Mouse (Mus musculus): ENCODE results near the gene Ptprcap. TPM values are rescaled to one million over a fixed set of nuclear protein-coding genes. Genes with fewer than 3 reads are reported as not detected.
"Not testable (repeated sequence)": the region's sequence is repeated elsewhere in the genome, so short reads cannot be mapped to it uniquely, and the experiment has no call there.

Gene Ptprcap
- total RNA-seq, 1 experiment from 2014 or later = 140 TPM

DNA sequence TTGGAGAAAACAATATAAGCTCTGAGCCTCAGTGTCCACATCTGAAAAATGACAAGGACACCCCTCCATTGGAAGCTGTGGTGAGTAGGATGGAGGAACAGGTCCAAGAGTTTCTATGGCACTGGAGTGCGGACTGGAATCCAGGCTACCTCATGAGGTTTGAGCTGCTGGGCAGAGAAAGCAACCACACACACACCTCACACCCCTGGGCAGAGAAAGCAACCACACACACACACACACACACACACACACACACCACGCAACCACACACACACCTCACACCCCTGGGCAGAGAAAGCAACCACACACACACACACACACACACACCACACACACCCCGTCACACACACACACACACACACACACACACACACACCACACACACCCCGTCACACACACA, 28.1 kb upstream of the Ptprcap start:
- not testable (repeated sequence) for ATAC-seq (replicated peaks; ENCODE audit: low read depth, poor library complexity, severe bottlenecking)

DNA sequence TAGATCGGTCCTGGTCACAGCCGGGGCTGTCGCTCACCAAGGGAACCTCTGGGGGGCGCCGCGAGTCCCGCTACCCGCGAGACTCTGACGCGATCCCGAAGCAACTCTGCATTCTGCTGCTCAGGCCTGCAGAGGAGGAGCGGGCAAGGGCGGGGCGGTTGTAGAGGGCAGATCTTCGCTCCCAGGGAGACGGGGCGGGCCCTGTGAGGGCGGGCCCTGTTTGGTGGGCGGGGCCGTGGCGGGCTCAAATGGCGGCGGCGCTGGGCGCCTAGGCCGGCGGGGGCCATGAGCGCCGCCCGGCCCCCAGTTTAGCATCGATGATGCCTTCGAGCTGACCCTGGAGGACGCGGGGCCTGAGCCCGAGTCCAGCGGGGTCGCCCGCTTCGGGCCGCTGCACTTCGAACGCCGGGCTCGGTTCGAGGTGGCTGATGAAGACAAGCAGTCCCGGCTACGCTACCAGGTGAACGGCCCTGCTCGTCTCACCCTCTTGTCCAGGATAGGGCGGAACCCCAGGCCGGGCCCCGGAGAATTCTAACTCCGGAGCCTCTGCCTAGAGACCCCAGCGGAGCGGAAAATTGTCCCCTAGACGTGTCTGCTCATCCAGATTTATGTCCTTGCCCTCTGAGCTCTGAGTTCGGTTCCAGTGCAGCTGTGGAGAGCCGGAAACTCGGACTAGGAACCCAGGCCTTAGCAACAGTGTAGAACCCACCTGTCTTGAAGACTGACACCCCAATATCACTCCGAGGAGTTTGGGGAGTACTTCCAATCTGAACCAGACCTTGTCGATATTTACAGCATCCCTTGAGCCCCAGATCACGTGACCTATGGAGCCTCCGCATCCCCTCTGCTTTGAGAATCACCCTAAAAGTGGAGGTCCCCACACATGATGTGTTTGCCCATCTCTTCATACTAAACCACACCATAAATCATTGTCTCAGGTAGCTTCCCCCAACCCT, 27.4 kb upstream of the Ptprcap start, which contains the start of gene Aip:
Aip (minus strand) TSS at position 118 of the 956 bp plus-strand sequence.
- ATAC-seq (replicated peaks; ENCODE audit: low read depth, poor library complexity, severe bottlenecking) = peak; percentile 80

DNA sequence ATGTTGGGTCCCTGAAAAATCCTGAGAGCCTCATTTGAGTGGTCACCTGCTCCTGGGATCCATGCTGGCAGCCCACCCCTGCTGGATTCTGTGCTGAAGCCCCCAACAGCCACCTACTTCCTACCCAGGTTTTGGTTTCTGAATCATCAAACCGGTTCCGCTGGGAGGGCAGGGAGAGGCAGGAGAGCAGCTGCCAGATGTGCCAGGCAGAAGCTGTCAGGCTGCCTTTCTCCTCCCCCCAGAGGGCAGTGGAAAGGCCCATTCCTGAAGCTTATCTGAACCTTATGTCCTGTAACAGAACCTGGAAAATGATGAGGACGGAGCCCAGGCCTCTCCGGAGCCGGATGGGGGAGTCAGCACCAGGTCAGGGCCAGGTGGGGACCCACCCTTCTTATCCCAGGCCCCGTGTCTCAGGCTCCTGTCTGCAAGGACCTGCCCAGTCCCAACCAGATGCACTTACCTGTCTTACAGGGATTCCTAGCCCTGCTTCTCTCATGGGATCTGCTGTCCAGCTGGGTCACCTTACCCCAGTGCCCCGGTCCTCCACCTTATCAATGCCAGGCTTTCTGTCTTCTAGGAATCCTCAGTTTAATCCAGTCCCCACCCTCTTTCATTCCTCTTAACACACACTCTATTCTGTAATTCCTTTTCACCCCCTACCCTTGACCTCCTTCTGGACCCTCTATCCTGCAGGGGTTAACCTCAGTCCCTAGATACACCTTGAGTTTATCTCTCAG, 26.5 kb upstream of the Ptprcap start:
- no peak for ATAC-seq (replicated peaks; ENCODE audit: low read depth, poor library complexity, severe bottlenecking)

DNA sequence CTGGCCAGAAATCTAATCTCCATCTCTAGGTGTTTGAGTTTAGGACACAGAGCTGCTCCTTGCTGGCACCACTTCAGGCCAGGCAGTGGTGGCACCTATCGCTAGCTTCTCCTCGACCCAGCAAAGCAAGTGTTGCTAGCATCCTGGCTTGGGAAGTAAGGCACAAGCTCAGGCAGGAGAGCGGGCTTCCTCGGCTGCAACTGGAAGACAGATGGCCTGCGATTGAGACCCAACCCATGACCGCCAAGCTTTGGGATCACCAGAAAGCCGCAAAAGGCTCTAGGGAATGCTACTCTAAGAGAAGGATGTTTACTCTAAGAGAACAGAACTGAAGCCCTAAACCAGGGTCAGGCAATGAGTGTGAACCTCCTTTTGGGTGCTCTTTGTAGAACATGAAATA, 23.9 kb upstream of the Ptprcap start:
- no peak for ATAC-seq (replicated peaks; ENCODE audit: low read depth, poor library complexity, severe bottlenecking)

DNA sequence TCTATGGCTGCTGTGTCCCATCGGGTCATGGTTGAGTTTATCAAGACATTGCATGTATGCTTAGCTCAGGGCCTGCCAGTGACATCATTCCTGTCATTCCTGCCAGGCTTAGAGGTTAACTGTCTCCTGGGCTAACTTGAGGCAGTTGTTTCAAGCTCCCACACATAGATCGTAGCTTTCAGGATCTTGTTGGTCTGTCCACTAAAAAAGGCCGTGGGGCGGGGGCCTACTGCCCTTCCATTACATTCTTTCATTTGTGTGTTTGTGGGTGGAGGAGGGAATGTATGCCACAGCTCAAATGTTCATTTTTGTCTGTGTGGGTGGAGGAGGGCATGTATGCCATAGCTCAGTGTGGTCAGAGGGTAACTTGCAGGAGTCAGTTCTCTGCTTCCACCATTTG, 23.3 kb upstream of the Ptprcap start:
- ATAC-seq (replicated peaks; ENCODE audit: low read depth, poor library complexity, severe bottlenecking) = no peak

DNA sequence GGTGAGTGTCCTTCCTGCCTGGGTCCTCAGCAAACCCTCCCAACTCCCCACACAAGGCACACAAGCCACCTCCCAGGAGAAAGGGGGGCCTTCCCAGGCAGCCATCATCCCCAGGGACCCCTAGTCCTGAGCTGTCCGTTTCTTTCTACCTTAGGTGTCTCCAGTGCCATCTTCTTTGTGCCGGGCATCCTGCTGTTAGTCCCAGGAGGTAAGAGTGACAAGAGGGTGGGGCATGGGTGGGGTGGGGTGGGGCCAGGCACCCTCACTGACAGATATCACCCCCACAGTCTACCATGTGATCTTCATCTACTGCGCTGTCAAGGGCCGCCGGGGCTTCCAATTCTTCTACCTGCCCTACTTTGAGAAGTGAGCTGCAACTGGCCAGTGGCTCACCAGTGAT, 22.3 kb upstream of the Ptprcap start:
- no peak for ATAC-seq (replicated peaks; ENCODE audit: low read depth, poor library complexity, severe bottlenecking)

DNA sequence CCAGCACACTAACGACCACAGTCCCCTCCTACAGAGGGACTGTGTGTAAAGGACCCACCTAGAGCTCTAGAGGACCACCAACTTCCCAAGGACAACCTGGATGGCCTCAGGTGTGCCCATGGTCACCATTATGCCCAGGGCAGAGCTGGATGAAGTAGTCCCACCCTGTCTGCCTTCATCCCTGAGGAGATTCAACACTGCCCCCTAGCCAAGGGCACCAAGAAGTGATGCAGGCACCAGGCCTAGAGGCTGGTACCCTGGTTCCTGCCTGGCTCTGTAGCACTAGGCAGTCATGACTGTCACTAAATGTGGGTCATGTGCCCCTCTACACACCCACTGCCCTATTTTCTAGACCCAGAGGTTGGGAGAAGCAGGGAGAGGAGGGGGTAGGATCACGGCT, 21.6 kb upstream of the Ptprcap start:
- no peak for ATAC-seq (replicated peaks; ENCODE audit: low read depth, poor library complexity, severe bottlenecking)

DNA sequence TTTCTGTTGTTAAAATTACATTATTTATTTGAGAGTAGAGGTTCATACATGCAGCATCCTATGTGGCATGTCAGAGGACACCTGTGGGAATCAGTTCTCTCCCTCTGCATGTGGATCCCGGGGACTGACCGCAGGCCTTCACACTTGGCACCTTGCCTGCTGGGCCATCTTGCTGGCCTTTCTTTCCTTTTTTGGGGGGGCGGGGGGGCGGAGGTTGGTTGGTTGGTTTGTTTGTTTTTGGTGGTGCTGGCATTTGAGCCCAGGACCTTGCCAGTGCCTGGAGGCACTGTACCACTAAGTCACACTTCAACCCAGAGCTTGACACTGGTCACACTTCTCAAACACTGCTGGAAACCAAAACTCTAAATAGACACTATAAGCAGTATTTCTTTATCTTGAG, 19.1 kb upstream of the Ptprcap start:
- ATAC-seq (replicated peaks; ENCODE audit: low read depth, poor library complexity, severe bottlenecking) = no peak

DNA sequence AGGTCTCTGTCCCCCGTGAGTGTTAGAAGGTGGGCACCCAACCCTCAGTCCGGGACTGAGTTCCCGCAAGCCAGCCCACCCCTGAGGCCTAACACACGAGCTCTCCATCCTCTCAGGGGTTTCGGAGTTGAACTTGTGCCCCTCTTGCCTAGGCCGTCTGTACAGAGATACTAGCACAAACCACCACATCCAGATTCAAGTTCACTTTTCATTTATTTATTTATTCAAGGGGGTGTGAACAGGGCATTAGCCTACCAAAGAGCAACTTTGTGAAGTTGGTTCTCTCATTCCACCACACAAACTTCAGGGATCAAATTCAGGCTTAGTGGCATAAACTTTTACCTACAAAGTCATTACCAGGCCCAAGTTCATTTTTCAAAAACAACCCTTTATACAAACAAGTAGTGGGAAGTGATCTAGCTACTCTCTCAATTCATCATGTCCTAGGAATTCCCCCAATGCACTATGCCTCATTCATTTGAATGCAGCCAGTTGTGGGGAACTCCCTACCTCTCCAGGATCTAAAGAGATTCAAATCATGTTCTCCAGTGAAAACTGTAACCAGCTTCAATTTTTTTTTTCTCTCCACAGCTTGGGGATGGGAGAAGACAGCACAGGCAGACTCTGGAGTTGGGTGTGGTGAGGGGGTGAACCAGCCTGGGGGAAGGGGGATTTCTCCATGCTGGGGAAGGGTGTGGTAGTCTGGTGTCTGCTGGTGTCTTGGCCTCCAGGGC, 18.0 kb upstream of the Ptprcap start:
- ATAC-seq (replicated peaks; ENCODE audit: low read depth, poor library complexity, severe bottlenecking) = not testable (repeated sequence)

DNA sequence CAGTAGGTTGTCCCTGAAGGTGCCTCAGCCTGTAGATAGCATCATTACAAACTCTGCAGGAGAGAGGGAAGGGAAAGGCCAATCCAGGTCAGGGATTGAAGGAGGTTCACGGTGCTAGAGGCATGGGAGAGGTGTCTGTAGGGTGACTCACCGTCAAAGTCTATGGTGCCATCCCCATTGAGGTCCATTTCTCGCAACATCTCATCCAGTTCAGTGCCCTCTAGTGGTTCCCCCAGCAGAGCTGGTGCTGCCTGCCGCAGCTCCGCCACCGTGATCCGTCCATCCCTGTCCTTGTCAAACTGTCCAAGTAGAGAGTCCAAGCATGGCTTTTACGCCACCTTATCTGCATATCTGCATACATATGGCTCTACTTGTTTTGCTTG, 17.4 kb upstream of the Ptprcap start:
- peak; percentile 76; the same call in 1 of the 2 replicates for ATAC-seq (replicated peaks; ENCODE audit: low read depth, poor library complexity, severe bottlenecking)

DNA sequence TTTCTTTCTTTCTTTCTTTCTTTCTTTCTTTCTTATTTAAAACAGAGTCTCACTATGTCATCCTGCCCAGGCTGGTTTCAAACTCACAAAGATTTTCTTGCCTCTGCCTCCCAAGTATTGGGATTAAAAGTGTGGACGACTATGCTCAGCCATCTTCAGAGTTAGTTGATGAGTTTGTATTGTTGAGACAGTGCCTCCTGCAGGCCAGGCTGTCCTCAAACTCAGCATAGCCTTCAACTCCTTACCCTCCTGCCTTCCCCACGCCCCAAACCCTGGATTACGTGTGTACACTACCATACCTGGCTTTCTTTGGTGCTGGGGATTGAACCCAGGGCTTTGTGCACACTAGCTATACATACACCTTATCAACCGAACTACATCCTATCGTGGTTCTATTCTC, 16.9 kb upstream of the Ptprcap start:
- ATAC-seq (replicated peaks; ENCODE audit: low read depth, poor library complexity, severe bottlenecking) = no peak

DNA sequence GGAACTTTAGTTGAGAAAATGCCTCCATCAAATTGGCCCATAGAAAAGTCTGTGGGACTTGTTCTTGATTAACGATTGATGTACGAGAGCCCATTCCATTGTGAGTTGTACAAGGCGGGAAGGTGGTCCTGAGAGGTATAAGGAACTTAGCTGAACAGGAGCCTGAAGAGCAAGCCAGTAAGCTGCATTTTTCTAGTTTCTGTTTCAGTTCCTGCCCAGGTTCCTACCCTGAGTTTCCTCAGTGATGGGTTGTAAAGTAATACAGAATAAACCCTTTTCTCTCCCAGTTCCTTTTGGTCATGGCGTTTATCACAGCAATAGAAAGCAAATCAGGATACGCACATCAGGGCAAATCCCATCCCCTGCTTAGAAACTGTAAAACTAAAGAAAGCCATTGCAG, 15.5 kb upstream of the Ptprcap start:
- ATAC-seq (replicated peaks; ENCODE audit: low read depth, poor library complexity, severe bottlenecking) = no peak

DNA sequence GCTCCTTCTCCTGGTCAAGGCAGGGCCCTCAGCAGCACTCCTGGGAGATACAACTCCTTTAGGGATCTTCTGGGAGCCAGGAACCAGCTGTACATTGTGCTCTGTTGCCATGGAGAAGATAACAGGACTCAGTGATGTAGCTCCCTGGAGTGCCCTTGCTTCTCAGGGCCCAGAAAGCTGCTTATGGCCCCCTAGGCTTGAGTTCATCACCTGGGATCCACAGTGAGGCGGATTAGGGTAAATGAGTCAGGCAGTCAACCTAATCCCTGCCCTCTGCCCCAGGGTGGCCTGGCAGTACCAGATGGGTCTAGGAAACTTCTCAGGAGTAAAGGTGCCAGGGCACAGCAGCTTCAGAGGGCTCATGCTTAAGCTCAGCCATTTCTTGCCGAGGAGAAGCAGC, 14.0 kb upstream of the Ptprcap start, which contains the start of gene Gpr152:
Gpr152 (plus strand) TSS at position 342 of the 400 bp plus-strand sequence.
- ATAC-seq (replicated peaks; ENCODE audit: low read depth, poor library complexity, severe bottlenecking) = no peak

DNA sequence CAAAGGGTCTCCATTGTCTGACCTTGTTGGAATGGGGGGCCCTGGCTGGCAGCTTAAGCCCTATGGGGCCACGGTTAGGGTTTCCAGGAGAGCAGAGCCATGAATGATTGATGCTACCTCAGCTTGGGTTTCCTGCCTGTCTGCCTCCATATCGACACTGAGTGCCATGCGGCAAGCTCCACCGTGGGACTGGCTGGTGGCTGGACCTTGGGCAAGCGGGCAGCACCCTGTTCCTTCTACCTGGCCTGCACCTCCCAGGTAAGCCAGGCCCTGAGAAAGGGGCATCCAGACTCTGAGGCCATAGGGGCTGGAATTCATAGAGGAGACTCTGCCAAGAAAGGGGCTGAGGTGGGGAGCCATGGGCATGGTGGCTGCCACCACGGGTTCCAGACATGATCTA, 13.3 kb upstream of the Ptprcap start:
- ATAC-seq (replicated peaks; ENCODE audit: low read depth, poor library complexity, severe bottlenecking) = no peak

DNA sequence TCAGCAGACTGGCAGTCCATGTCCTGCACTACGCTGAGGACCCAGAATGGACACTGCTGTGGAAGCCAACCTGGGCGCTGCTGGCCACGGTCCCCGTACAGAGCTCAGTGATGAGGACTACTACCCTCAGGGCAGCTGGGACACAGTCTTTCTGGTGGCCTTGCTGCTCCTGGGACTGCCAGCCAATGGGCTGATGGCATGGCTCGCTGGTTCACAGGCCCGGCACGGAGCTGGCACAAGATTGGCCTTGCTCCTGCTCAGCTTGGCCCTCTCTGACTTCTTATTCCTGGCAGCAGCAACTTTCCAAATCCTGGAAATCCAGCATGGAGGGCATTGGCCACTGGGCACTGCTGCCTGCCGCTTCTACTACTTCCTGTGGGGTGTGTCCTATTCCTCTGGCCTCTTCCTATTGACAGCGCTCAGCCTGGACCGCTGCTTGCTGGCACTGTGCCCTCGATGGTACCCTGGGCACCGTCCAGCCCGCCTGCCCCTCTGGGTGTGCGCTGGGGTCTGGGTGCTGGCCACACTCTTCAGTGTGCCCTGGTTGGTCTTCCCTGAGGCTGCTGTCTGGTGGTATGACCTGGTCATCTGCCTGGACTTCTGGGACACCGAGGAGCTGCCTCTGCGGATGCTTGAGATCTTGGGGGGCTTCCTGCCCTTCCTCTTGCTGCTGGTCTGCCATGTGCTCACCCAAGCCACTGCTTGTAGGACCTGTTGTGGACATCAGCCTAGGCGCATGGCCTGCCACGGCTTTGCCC, 10.8 kb upstream of the Ptprcap start:
- ATAC-seq (replicated peaks; ENCODE audit: low read depth, poor library complexity, severe bottlenecking) = no peak

DNA sequence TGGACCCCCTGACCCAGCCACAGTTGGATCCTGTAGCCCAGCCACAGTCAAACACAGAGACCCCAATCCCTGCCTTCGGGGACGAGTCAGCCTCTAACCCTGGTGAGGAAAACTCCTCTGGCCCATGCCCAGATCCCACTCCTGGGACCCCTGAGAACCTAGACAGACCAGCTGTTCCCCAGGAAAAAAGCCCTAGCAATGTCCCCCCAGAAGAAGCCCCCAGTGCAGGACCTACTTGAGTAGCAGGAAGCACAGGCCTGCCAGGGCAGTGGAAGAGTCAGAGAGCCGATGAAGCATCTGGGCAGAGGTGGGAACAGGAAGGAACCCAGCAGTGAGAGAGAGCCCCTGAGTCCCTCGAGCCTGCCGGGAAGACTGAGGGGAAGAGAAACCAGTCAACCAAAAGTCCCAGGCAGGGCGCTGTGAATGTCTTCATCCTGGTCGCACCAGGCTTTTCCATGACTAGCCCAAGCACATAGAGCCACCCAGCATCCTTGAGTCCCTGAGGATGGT, 9.6 kb upstream of the Ptprcap start, which contains the start of gene Cabp4:
Cabp4 (minus strand) TSS at position 275 of the 510 bp plus-strand sequence.
- no peak for ATAC-seq (replicated peaks; ENCODE audit: low read depth, poor library complexity, severe bottlenecking)

DNA sequence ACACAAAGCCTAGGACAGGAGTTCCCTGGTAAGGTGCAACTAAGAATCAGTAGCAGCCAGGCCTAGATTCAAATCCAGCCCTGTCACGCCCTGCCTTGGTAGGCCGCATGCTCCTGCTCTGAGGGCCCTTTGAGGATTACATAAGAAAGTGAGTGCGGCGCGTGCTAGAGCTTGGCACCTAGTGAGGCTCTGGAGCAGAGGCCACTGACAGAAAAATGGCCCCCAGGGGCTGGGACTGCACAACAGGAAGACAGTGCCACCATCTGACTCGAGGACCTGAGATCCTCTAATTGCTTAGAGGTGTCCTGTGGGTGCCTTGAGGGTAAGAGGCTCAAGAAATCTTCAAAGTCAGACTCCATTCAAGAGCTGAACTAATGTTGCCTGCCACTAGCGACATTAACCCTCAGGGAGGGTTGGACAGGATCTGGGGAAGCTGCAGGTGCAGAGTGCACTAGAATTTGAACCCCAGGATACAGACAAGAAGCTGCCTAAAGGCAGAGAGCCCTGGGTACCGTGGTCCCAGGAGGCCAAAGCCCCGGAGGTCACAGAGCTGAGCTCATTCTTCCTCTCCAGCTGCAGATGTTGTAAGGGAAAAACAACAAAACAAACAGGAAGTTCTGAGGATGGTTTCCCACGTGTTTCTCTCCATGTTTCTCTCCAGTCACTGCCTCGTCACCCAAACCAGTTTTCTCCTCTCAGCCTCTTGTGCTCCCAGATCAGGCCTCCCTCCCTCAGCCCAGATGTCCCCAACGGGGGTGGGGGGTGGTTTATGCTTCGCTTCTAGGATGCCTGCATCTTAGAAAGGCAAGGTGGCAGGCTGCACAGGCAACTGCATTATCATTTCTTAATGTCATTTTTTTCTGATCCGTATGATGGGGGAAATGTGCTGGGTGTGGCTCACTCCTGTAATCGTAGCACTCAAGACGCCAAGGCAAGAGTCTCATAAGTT, 8.6 kb upstream of the Ptprcap start:
- ATAC-seq (replicated peaks; ENCODE audit: low read depth, poor library complexity, severe bottlenecking) = no peak

DNA sequence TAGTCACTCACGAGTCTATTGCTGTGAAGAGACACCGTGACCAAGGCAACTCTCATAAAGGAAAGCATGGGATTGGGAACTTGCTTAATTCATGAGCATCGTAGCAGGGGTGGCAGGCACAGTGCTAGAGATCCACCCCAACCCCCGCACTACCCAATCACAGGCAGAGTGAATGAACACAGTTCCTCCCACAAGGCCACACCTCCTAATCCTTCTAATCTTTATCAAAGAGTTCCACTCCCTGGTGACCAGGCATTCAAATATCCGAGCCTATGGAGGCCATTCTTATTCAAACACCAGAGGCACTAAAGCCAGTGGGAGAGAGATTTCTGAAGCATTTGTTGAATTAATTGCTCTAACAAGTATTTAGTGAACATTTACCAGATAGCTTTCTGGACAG, 7.5 kb upstream of the Ptprcap start:
- ATAC-seq (replicated peaks; ENCODE audit: low read depth, poor library complexity, severe bottlenecking) = no peak
